Mouse (Mus musculus): Measurements from ENCODE around the gene P3h2. TPM values are rescaled to one million over a fixed set of nuclear protein-coding genes. Genes with fewer than 3 reads are reported as not detected.

Gene P3h2
- polyA plus RNA-seq, 1 experiment from 2014 or later: 0.71 TPM

DNA sequence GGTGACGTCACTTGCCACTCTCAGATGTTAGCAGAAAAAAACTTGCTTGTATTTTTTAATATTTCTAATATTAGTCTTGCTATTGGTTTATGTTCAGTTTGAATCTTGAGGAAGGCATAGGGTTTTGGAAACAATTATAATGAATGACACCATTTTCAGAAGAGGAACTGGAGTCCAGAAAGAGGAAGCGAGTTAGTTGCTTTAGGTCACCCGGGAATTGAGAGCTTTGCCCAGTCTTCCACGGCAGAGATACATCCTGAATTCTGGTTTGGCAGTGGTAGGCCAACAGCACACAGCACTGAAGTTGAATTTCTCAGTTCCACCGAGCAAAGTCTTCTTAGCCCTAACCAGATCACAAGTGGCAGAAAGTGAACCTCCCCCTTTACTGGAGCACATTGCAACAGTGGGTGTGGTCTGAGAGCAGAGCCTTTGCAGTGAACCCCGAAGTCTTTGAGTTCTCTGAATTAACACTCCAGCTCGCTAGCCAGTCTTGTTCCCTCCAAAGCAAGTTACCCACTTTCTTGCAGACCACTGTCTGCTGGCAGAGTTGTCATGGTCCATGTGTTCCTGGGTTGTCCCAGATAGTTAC is 146.8 kb downstream of the P3h2 start:
- Histone ChIP-seq H3K9me3 (replicated peaks; ENCODE audit: control insufficient read depth, low read length) (no peaks in the 10 kb centered on the region), H3K4me1 (ENCODE audit: control insufficient read depth, low read depth, low read length) (no peaks in the 10 kb centered on the region), H3K27ac (ENCODE audit: low read length) (no peak overlapping the region), H3K27me3 (ENCODE audit: control insufficient read depth, insufficient read depth, low read depth, low read length) (no peaks in the 10 kb centered on the region), H3K4me2 (ENCODE audit: low read depth, low read length) (no peak overlapping the region), H3K4me3 (ENCODE audit: low read depth, low read length) (no peak overlapping the region), H3K9ac (ENCODE audit: low read depth, low read length) (no peak overlapping the region), H3K36me3 (ENCODE audit: control insufficient read depth, insufficient read depth) (no peaks in the 10 kb centered on the region)
- no peak for ATAC-seq (ENCODE audit: low read depth)
- 32% methylated on average over 7 of the region's 7 CpGs for WGBS (ENCODE audit: insufficient replicate concordance)

DNA sequence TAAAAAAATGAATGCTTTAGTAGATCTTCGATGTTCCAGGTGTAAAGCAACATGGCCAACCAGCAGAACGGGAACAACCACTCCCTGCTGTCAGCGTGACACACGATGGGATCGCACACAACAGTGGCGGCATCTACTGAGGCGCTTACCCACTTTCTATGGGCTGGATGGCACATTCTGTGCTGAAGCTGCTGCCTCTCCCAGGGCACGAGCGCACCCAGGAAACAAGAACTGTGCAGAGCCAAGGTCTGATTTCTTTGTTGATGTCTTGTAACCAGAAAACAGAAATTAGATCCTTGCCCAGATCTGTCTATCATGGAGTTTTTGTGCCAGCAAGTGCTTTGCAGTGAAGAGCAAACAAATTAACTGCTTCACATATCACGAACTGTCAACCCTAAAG is 147.4 kb downstream of the P3h2 start:
- no peak overlapping the region for H3K4me2 ChIP-seq (ENCODE audit: low read depth, low read length)
- H3K9ac ChIP-seq (ENCODE audit: low read depth, low read length): no peak overlapping the region
- no peak overlapping the region for H3K27ac ChIP-seq (ENCODE audit: low read length)
- H3K4me1 ChIP-seq (ENCODE audit: control insufficient read depth, low read depth, low read length): no peaks in the 10 kb centered on the region
- WGBS (ENCODE audit: insufficient replicate concordance): 74% methylated on average over 10 of the region's 10 CpGs
- H3K36me3 ChIP-seq (ENCODE audit: control insufficient read depth, insufficient read depth): no peaks in the 10 kb centered on the region
- no peak overlapping the region for H3K4me3 ChIP-seq (ENCODE audit: low read depth, low read length)
- no peaks in the 10 kb centered on the region for H3K27me3 ChIP-seq (ENCODE audit: control insufficient read depth, insufficient read depth, low read depth, low read length)
- no peaks in the 10 kb centered on the region for H3K9me3 ChIP-seq (replicated peaks; ENCODE audit: control insufficient read depth, low read length)
- no peak for ATAC-seq (ENCODE audit: low read depth)

DNA sequence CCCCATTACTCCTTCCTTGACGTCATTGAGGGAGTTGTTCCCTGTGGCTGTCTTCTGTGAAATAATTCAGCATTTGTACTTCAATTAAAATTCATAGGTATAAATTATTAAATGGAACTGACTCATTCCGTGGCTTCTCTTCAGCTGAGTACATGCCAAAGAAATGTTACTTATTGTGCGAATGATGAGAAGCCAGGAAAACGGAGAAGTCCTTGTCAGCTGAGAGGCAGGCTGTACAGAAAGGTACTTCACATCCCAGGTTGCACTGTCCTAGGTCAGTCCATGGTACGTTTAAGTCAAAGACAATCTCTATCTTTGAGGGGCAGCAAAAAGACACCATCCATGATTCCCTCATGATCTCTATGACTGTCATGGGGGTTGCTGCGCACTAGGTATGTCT is 148.8 kb downstream of the P3h2 start:
- no peaks in the 10 kb centered on the region for H3K4me1 ChIP-seq (ENCODE audit: control insufficient read depth, low read depth, low read length)
- H3K4me2 ChIP-seq (ENCODE audit: low read depth, low read length): no peak overlapping the region
- H3K4me3 ChIP-seq (ENCODE audit: low read depth, low read length): no peak overlapping the region
- no peak overlapping the region for H3K27ac ChIP-seq (ENCODE audit: low read length)
- H3K36me3 ChIP-seq (ENCODE audit: control insufficient read depth, insufficient read depth): no peaks in the 10 kb centered on the region
- no peak overlapping the region for H3K9ac ChIP-seq (ENCODE audit: low read depth, low read length)
- no peaks in the 10 kb centered on the region for H3K9me3 ChIP-seq (replicated peaks; ENCODE audit: control insufficient read depth, low read length)
- 69% methylated on average over 6 of the region's 6 CpGs for WGBS (ENCODE audit: insufficient replicate concordance)
- ATAC-seq (ENCODE audit: low read depth): no peak
- H3K27me3 ChIP-seq (ENCODE audit: control insufficient read depth, insufficient read depth, low read depth, low read length): no peaks in the 10 kb centered on the region

DNA sequence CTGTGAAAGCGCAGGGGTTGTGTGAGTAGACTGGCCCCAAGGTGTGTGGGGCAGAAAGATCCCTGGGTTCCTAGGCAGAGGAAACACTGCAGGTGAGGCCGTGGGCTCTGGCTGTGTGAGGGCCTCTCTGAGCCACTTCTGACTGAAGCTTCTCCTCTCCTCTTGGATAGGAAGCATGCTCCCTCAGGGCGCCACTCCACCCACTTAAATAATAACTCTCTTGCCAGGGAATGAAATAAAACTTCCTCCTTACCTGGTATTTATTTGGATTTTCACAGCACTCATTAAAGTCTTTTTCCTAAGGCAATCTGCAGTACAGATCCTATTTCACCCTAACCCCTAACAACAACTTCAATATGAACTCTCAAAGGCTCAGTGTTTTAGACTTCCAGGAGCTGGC is 151.0 kb downstream of the P3h2 start:
- no peak overlapping the region for H3K4me3 ChIP-seq (ENCODE audit: low read depth, low read length)
- no peaks in the 10 kb centered on the region for H3K27me3 ChIP-seq (ENCODE audit: control insufficient read depth, insufficient read depth, low read depth, low read length)
- H3K36me3 ChIP-seq (ENCODE audit: control insufficient read depth, insufficient read depth): no peaks in the 10 kb centered on the region
- 62% methylated on average over 3 of the region's 3 CpGs for WGBS (ENCODE audit: insufficient replicate concordance)
- H3K4me1 ChIP-seq (ENCODE audit: control insufficient read depth, low read depth, low read length): no peaks in the 10 kb centered on the region
- H3K9me3 ChIP-seq (replicated peaks; ENCODE audit: control insufficient read depth, low read length): no peaks in the 10 kb centered on the region
- H3K9ac ChIP-seq (ENCODE audit: low read depth, low read length): no peak overlapping the region
- no peak for ATAC-seq (ENCODE audit: low read depth)
- no peak overlapping the region for H3K4me2 ChIP-seq (ENCODE audit: low read depth, low read length)
- H3K27ac ChIP-seq (ENCODE audit: low read length): no peak overlapping the region

DNA sequence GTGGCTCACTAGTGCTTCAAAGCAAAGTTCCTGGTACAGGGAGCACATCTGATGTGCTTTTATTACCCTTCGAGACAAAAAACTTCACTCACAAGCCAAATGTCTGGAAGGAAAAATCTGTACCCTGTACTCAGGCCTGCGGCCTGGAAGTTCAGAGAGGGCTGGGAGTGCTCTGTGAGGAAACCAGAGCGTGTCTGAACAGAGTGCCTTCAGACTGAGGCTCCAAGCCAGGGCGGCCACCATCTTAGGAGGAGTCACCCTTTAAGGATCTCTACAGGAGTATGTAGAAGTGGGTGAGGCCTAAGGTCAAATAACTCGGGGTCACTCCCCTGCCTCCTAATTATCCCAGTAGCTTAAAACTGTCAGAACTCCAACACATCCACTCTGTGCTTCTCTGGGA is 152.2 kb downstream of the P3h2 start:
- Histone ChIP-seq H3K4me2 (ENCODE audit: low read depth, low read length) (no peak overlapping the region), H3K36me3 (ENCODE audit: control insufficient read depth, insufficient read depth) (no peaks in the 10 kb centered on the region), H3K27me3 (ENCODE audit: control insufficient read depth, insufficient read depth, low read depth, low read length) (no peaks in the 10 kb centered on the region), H3K4me1 (ENCODE audit: control insufficient read depth, low read depth, low read length) (no peaks in the 10 kb centered on the region), H3K9ac (ENCODE audit: low read depth, low read length) (no peak overlapping the region), H3K9me3 (replicated peaks; ENCODE audit: control insufficient read depth, low read length) (no peaks in the 10 kb centered on the region), H3K27ac (ENCODE audit: low read length) (no peak overlapping the region), H3K4me3 (ENCODE audit: low read depth, low read length) (no peak overlapping the region)
- no peak for ATAC-seq (ENCODE audit: low read depth)
- WGBS (ENCODE audit: insufficient replicate concordance): 55% methylated on average over 5 of the region's 5 CpGs

DNA sequence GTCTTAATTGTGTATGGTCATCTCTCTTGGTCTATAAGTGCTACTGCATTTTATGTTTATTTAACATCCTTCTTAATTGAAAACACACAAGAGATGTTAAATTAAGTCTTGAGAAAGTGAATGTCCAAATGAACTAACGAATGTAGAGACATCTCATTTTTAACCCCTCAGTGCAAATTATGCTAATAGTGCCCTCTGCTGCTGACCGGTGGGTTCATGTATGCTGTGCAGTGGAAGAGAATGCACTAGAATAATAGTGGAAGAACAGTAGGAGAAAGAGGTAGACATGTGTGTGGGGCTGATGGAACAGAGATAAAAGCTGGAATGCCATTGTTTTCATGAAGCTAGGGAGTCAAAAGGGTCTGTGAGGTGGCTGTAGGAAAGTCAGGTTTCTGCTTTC is 153.6 kb downstream of the P3h2 start:
- Histone ChIP-seq H3K36me3 (ENCODE audit: control insufficient read depth, insufficient read depth) (no peaks in the 10 kb centered on the region), H3K4me2 (ENCODE audit: low read depth, low read length) (no peak overlapping the region), H3K9ac (ENCODE audit: low read depth, low read length) (no peak overlapping the region), H3K4me1 (ENCODE audit: control insufficient read depth, low read depth, low read length) (no peaks in the 10 kb centered on the region), H3K4me3 (ENCODE audit: low read depth, low read length) (no peak overlapping the region), H3K27ac (ENCODE audit: low read length) (no peak overlapping the region), H3K9me3 (replicated peaks; ENCODE audit: control insufficient read depth, low read length) (no peaks in the 10 kb centered on the region), H3K27me3 (ENCODE audit: control insufficient read depth, insufficient read depth, low read depth, low read length) (no peaks in the 10 kb centered on the region)
- 51% methylated on average over 2 of the region's 2 CpGs for WGBS (ENCODE audit: insufficient replicate concordance)
- ATAC-seq (ENCODE audit: low read depth): no peak

DNA sequence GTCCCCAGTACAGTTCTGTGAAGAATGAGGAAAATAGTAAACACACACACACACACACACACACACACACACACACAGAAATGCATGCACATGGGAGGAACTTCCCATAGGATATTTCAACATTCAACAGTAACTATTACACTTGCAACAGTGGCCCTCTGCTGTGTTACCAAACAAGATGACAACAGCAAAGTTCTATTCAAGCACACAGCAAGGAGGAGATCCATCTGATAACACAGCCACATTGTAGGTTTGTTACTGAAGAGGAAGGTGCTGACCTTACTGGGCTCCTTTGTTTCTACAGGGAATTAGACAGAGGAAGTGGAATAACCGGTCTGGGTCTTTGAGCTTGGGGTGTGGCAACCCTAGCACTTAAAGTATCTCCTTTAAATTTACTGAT is 157.5 kb downstream of the P3h2 start:
- 27% methylated on average over 1 of the region's 1 CpGs for WGBS (ENCODE audit: insufficient replicate concordance)
- no peaks in the 10 kb centered on the region for H3K36me3 ChIP-seq (ENCODE audit: control insufficient read depth, insufficient read depth)
- no peak overlapping the region for H3K4me3 ChIP-seq (ENCODE audit: low read depth, low read length)
- peak; percentile 53 for ATAC-seq (ENCODE audit: low read depth)
- no peak overlapping the region for H3K9ac ChIP-seq (ENCODE audit: low read depth, low read length)
- H3K9me3 ChIP-seq (replicated peaks; ENCODE audit: control insufficient read depth, low read length): no peaks in the 10 kb centered on the region
- no peaks in the 10 kb centered on the region for H3K27me3 ChIP-seq (ENCODE audit: control insufficient read depth, insufficient read depth, low read depth, low read length)
- H3K4me1 ChIP-seq (ENCODE audit: control insufficient read depth, low read depth, low read length): no peaks in the 10 kb centered on the region
- H3K4me2 ChIP-seq (ENCODE audit: low read depth, low read length): no peak overlapping the region
- no peak overlapping the region for H3K27ac ChIP-seq (ENCODE audit: low read length)

DNA sequence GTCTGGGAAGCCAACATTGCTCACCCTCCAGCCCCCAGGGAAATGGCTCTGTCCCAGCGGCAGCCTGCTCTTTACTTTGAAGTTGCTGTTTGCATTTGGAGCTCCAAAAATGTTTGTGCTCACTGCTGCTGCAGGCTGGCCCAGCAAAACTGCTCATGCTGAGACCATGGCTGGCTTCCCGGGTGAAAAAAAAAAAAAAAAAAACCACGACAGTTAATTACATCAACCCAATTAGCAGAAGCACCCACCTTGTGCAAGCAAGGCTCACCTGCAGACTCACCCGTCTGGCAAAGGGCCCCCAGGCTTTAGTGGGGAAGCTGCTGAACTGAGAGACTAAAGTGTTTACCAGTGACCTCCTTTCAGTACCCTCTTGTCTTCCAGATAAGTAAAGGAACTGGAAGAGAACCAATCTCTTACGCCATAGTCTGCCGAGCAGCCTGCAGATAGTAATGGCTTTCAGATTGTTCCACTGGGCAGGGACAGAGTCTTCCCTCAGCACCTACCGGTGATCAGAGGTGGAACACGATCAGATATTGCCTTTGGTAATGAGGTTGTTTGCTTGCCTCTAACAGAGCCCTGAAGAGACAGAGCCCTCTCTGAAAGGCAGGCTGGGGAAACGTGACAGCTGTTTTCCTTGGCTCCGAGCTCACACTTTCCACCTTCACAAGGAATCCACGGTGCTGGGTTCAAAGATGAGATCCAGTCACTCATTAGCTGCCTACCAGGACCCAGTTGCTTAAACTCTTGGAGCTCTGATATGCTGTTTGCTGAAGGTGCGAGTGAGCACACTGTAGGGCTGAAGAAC is 160.2 kb downstream of the P3h2 start:
- no peak overlapping the region for H3K9ac ChIP-seq (ENCODE audit: low read depth, low read length)

DNA sequence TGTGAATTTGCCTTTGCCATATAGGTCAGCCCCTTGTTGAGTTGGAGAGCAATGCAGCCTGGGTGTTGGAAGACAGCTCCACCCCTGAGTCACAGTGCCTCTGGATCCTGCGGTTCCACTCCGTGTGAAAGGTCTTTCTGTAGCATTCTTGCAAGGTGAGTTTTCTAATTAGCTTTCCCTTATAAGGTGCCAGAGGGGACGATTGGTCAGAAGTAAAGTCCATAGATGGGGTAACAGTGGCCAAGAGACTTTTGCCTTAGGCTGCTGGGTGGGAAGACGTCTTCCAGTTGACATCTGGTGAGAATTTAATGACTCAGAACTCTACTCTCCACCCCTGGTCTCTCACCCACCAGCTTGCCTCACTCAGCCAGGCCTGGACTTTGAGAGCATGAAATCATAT is 163.3 kb downstream of the P3h2 start:
- H3K4me1 ChIP-seq (ENCODE audit: control insufficient read depth, low read depth, low read length): no peaks in the 10 kb centered on the region
- H3K4me3 ChIP-seq (ENCODE audit: low read depth, low read length): no peak overlapping the region
- 46% methylated on average over 4 of the region's 4 CpGs for WGBS (ENCODE audit: insufficient replicate concordance)
- H3K36me3 ChIP-seq (ENCODE audit: control insufficient read depth, insufficient read depth): no peaks in the 10 kb centered on the region
- H3K27me3 ChIP-seq (ENCODE audit: control insufficient read depth, insufficient read depth, low read depth, low read length): no peaks in the 10 kb centered on the region
- no peaks in the 10 kb centered on the region for H3K9me3 ChIP-seq (replicated peaks; ENCODE audit: control insufficient read depth, low read length)
- no peak overlapping the region for H3K4me2 ChIP-seq (ENCODE audit: low read depth, low read length)
- H3K9ac ChIP-seq (ENCODE audit: low read depth, low read length): no peak overlapping the region
- no peak for ATAC-seq (ENCODE audit: low read depth)
- H3K27ac ChIP-seq (ENCODE audit: low read length): no peak overlapping the region

More for the DNA sequence above, 160.2 kb downstream of the P3h2 start:
- Histone ChIP-seq H3K36me3 (ENCODE audit: control insufficient read depth, insufficient read depth) (no peaks in the 10 kb centered on the region), H3K27ac (ENCODE audit: low read length) (no peak overlapping the region), H3K4me1 (ENCODE audit: control insufficient read depth, low read depth, low read length) (no peaks in the 10 kb centered on the region), H3K4me2 (ENCODE audit: low read depth, low read length) (no peak overlapping the region), H3K4me3 (ENCODE audit: low read depth, low read length) (no peak overlapping the region), H3K9me3 (replicated peaks; ENCODE audit: control insufficient read depth, low read length) (no peaks in the 10 kb centered on the region), H3K27me3 (ENCODE audit: control insufficient read depth, insufficient read depth, low read depth, low read length) (no peaks in the 10 kb centered on the region)
- ATAC-seq (ENCODE audit: low read depth): no peak
- 38% methylated on average over 12 of the region's 12 CpGs for WGBS (ENCODE audit: insufficient replicate concordance)
